Mouse (Mus musculus) embryonic facial prominence, embryonic 11.5 days (tissue): Measurements from ENCODE around the gene Carmil1. TPM values are rescaled to one million over a fixed set of nuclear protein-coding genes. Genes with fewer than 3 reads are reported as not detected.

Experiments
- ATAC-seq: fragments of 200-750 bp; cut with Nextera tagmentation; replicated peaks from 2 replicates; pipeline ENCODE4 v1.8.0; 2017; ENCODE audit warnings: low read depth; ENCODE audit not compliant: insufficient number of reproducible peaks, low FRiP score, low TSS enrichment
- DNase-seq: peaks from one replicate; pipeline ENCODE4 v3.0.0-alpha.2; 2015; ENCODE audit warnings: low spot score
- H3K27ac ChIP-seq: fragments of 300-500 bp; sonication (generic); replicated peaks from 2 replicates; pipeline ENCODE4 v1.5.1; 2014; ENCODE audit warnings: mild to moderate bottlenecking, low read depth, low read length, control low read depth
- H3K27me3 ChIP-seq: fragments of 300-500 bp; sonication (generic); 2 replicates; pipeline ENCODE4 v1.6.1; 2014; ENCODE audit warnings: mild to moderate bottlenecking, low read length, moderate library complexity, mixed read lengths; ENCODE audit not compliant: control insufficient read depth, insufficient read depth
- H3K36me3 ChIP-seq: fragments of 300-500 bp; sonication (generic); replicated peaks from 2 replicates; pipeline ENCODE4 v1.6.1; 2014; ENCODE audit warnings: low read depth, mild to moderate bottlenecking, low read length, moderate library complexity, mixed read lengths; ENCODE audit not compliant: control insufficient read depth, insufficient read depth
- H3K4me1 ChIP-seq: fragments of 300-500 bp; sonication (generic); 2 replicates; pipeline ENCODE4 v1.6.1; 2014; ENCODE audit warnings: low read length, mixed read lengths; ENCODE audit not compliant: control insufficient read depth, insufficient read depth
- H3K4me2 ChIP-seq: fragments of 300-500 bp; sonication (generic); 2 replicates; pipeline ENCODE4 v1.6.1; 2014; ENCODE audit warnings: low read depth, mild to moderate bottlenecking, control low read depth, low read length, moderate library complexity
- H3K4me3 ChIP-seq: fragments of 300-500 bp; sonication (generic); 2 replicates; pipeline ENCODE4 v1.5.1; 2014; ENCODE audit warnings: low read depth, low read length, control low read depth
- H3K9ac ChIP-seq: fragments of 300-500 bp; sonication (generic); replicated peaks from 2 replicates; pipeline ENCODE4 v1.6.1; 2014; ENCODE audit warnings: mild to moderate bottlenecking, control low read depth, low read length
- H3K9me3 ChIP-seq: fragments of 300-500 bp; sonication (generic); replicated peaks from 2 replicates; pipeline ENCODE4 v1.6.1; 2016; ENCODE audit warnings: mild to moderate bottlenecking, low read length, inconsistent platforms, mixed read lengths; ENCODE audit not compliant: control insufficient read depth
- WGBS: fragments of 180-500 bp; shearing (Covaris S2); extraction: QIAGEN DNeasy Blood & Tissue Kit; methylation state at CpG from one replicate; pipeline ENCODE4 v1.1.7; 2014; 5-methylcytosine and 5-hydroxymethylcytosine counted together
- polyA plus RNA-seq: library from polyadenylated mRNA; unstranded; fragments of >200 nt; fragmentation: Nextera tagmentation; extraction: Ambion mirVana; gene quantifications from 2 replicates; pipeline ENCODE4 v1.2.1, GENCODE M21; 2014

The Carmil1 gene
- polyA plus RNA-seq, 1 experiment from 2014 or later: 25.0 TPM

GRCm38 (mm10) chr13:24253551-24253950 is 27.0 kb downstream of the Carmil1 start:
- DNase-seq (no peak), ATAC-seq (no peak)
- no peak overlapping the region for H3K4me3 ChIP-seq
- H3K4me1 ChIP-seq: no peaks in the 10 kb centered on the region
- WGBS: 87% methylated on average over 3 of the region's 3 CpGs
- no peaks in the 10 kb centered on the region for H3K9me3 ChIP-seq
- H3K9ac ChIP-seq: no peak overlapping the region
- no peak overlapping the region for H3K27ac ChIP-seq
- no peaks in the 10 kb centered on the region for H3K27me3 ChIP-seq
- H3K36me3 ChIP-seq: no peaks in the 10 kb centered on the region
- H3K4me2 ChIP-seq: no peak overlapping the region

DNA sequence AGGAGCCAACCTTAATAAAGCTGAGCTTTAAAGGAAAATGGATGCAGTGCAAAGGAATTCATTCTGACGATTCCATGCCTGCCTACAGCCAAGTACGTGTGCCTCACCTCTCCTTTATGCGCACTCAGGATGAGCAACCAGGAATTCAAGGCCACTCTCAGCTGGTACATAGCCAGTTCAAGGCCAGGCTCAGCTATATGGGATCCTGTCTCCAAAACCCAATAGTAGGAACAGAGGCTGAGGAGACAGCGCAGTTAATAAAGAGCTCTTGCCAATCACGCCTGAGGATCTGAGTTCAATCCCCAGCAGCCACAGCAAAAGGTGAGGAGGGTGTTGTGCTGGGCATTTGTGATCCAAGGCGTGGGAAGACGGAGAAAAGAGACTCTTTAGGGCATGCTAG is 29.4 kb downstream of the Carmil1 start:
- Histone ChIP-seq H3K27ac (no peak overlapping the region), H3K4me3 (no peak overlapping the region), H3K9ac (no peak overlapping the region), H3K27me3 (no peaks in the 10 kb centered on the region), H3K9me3 (no peaks in the 10 kb centered on the region), H3K36me3 (no peaks in the 10 kb centered on the region), H3K4me1 (no peaks in the 10 kb centered on the region), H3K4me2 (no peak overlapping the region)
- WGBS: 84% methylated on average over 7 of the region's 7 CpGs
- ATAC-seq (no peak), DNase-seq (no peak)

- Histone ChIP-seq H3K36me3 (no peaks in the 10 kb centered on the region), H3K4me3 (no peak overlapping the region), H3K9ac (no peak overlapping the region), H3K27ac (no peak overlapping the region), H3K4me2 (no peak overlapping the region), H3K27me3 (no peaks in the 10 kb centered on the region), H3K9me3 (no peaks in the 10 kb centered on the region), H3K4me1 (no peaks in the 10 kb centered on the region)
- 82% methylated on average over 5 of the region's 5 CpGs for WGBS
- DNase-seq: no peak
- ATAC-seq: no peak
These were observed 32.7 kb downstream of the Carmil1 start for GRCm38 (mm10) chr13:24247928-24248327.

DNA sequence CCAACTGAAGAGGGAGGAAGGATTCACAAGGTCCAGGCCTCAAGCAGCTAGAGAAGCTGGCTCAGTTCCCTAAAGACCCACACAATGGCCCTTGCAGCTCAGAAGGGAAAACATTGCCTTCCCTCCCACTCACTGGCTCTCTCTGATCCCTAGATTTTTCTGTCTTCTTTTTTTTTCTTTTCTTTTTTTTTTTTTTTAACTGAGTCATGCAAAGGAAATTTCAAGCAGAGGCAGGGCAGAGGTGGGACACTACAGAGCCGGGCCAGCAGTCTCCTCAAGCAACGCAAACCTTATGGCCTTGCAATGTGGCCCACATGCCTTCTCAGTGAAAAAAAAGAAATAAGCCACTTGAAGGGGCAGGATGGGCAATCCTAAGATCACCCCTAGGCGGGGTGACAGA is 33.2 kb downstream of the Carmil1 start:
- no peak for ATAC-seq
- H3K27me3 ChIP-seq: no peaks in the 10 kb centered on the region
- 77% methylated on average over 3 of the region's 3 CpGs for WGBS
- no peak overlapping the region for H3K27ac ChIP-seq
- no peak overlapping the region for H3K4me3 ChIP-seq
- DNase-seq: no peak
- H3K36me3 ChIP-seq: no peaks in the 10 kb centered on the region
- no peaks in the 10 kb centered on the region for H3K9me3 ChIP-seq
- H3K9ac ChIP-seq: no peak overlapping the region
- H3K4me1 ChIP-seq: no peaks in the 10 kb centered on the region
- H3K4me2 ChIP-seq: no peak overlapping the region

GRCm38 (mm10) chr13:24246266-24246665 is 34.3 kb downstream of the Carmil1 start:
- Histone ChIP-seq H3K27me3 (no peaks in the 10 kb centered on the region), H3K9ac (no peak overlapping the region), H3K9me3 (no peaks in the 10 kb centered on the region), H3K36me3 (no peaks in the 10 kb centered on the region), H3K4me1 (no peaks in the 10 kb centered on the region), H3K4me2 (no peak overlapping the region), H3K4me3 (no peak overlapping the region), H3K27ac (no peak overlapping the region)
- ATAC-seq (no peak), DNase-seq (no peak)
- 87% methylated on average over 6 of the region's 6 CpGs for WGBS

DNA sequence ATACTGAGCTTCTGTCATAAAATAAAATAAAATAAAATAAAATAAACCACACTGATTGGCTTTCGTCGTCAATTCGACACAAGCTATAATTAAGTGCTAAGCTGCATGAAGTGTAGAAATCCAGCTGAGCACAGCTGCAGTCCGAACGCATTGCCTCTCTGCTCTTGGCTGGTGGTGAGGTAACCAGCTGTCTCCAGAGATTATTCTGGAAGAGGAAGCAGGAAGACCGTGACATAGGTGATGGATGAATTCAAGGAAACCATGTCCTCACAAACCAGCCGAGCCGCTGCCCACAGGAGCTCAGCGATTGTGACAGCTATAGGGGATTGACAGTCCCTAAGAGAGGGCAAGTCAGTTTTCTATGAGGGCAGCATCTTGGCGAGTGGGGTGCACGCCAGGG is 36.0 kb downstream of the Carmil1 start:
- no peaks in the 10 kb centered on the region for H3K27me3 ChIP-seq
- no peak overlapping the region for H3K4me2 ChIP-seq
- DNase-seq (no peak), ATAC-seq (no peak)
- no peak overlapping the region for H3K9ac ChIP-seq
- no peak overlapping the region for H3K4me3 ChIP-seq
- no peaks in the 10 kb centered on the region for H3K4me1 ChIP-seq
- H3K36me3 ChIP-seq: no peaks in the 10 kb centered on the region
- H3K9me3 ChIP-seq: no peaks in the 10 kb centered on the region
- 71% methylated on average over 11 of the region's 11 CpGs for WGBS
- H3K27ac ChIP-seq: no peak overlapping the region

DNA sequence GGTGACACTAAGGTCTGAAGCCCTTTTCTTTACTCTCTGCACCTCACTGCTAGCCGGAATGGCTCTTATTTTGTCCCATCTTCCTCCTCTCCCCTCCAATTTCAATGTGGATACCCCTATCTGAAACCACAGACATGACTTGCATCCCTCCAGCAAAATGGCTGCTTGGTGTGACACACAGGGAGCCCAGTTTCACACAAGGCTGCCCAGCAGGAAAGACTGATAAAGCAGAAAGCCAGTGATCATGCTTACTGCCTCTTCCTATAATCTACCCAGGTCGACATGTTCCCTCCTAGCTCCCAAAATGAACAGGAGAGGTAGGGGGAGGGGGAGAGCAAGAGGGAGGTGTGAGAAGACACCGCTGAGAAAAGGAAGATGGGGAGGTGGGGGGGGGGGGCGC is 36.6 kb downstream of the Carmil1 start:
- Histone ChIP-seq H3K4me2 (no peak overlapping the region), H3K4me1 (no peaks in the 10 kb centered on the region), H3K27me3 (no peaks in the 10 kb centered on the region), H3K36me3 (no peaks in the 10 kb centered on the region), H3K9me3 (no peaks in the 10 kb centered on the region), H3K27ac (no peak overlapping the region), H3K4me3 (no peak overlapping the region), H3K9ac (no peak overlapping the region)
- ATAC-seq (no peak), DNase-seq (no peak)
- 73% methylated on average over 3 of the region's 4 CpGs for WGBS

DNA sequence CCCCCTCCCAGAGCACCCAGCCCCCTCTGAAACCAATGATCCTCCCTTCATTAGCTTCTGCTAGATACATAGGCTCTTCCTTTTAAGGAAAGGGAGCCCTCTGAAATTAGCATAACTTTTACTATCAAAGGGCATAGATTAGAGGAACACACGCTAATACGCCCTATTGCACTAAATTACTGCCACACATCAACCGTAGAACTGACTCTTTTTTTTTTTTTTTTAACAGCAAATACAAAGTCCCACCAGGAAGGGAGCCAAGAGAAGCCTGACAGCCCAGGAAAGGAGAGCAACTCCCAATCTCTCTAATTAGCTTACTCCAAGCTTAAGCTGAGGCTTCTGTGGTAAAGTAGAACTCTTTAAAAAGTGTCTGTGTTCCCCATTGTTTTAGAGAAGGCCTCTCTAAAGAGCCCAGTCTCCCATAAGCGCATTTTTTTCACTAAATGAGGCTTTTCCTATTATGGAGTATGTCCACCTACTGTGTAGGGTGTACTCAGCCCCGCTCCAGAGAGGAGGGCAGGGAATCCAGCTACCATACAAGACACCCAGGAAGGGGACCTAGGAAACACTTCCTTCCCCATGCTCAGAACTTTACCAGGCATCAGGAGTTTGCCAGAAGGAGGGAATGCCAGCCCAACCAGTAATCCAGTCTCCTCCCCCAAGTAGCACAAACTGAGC is 38.0 kb downstream of the Carmil1 start:
- H3K4me2 ChIP-seq: no peak overlapping the region
- no peak for ATAC-seq
- no peaks in the 10 kb centered on the region for H3K36me3 ChIP-seq
- DNase-seq: no peak
- H3K27me3 ChIP-seq: no peaks in the 10 kb centered on the region
- no peak overlapping the region for H3K9ac ChIP-seq
- no peak overlapping the region for H3K27ac ChIP-seq
- H3K9me3 ChIP-seq: no peaks in the 10 kb centered on the region
- no peak overlapping the region for H3K4me3 ChIP-seq
- no peaks in the 10 kb centered on the region for H3K4me1 ChIP-seq
- WGBS: 58% methylated on average over 5 of the region's 5 CpGs
